Mouse (Mus musculus): ENCODE results near the gene Rpl35. TPM values are rescaled to one million over a fixed set of nuclear protein-coding genes. Genes with fewer than 3 reads are reported as not detected.
"Not testable (repeated sequence)": the region's sequence is repeated elsewhere in the genome, so short reads cannot be mapped to it uniquely, and the experiment has no call there.

The Rpl35 gene
- polyA plus RNA-seq (2015; fragmentation: Nextera tagmentation; extraction: Ambion mirVana) = 1,044 and 1,085 TPM in 2 replicates

GRCm38 (mm10) chr2:39005574-39006079 lies at the start of gene Rpl35:
Rpl35 (minus strand) TSS chr2:39005624.
- 13% methylated on average over 15 of the region's 15 CpGs for WGBS
- Histone ChIP-seq H3K9me3 (replicated peaks) (no peaks in the 10 kb centered on the region), H3K27me3 (no peaks in the 10 kb centered on the region), H3K4me1 (peaks cover 64% of the 10 kb centered on the region), H3K4me3 (replicated peaks) (peak within 1 kb of the TSS; percentile 79), H3K36me3 (peaks cover 33% of the 10 kb centered on the region), H3K27ac (peak within 1 kb of the TSS; percentile 93), H3K4me2 (peak within 1 kb of the TSS; percentile 79), H3K9ac (peak within 1 kb of the TSS; percentile 92)
- ATAC-seq (replicated peaks; ENCODE audit: low FRiP score) = no peak

DNA sequence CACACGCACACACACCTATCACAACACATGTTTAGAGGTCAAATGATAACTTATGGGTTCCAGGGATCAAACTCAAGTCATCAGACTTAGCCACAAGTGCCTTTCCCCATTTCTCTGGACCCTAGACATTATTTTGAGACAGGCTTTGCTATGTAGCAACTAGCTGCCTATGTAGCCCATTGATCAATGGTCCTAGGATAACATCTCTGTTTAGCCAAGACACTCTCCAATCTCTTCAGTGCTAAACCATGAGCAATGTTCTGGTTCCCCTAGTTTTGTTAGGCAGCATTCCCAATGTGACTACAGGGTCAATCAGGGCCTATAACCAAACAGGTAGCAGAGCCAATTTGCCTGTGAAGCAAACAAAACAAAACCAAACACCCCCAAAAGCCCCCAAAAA lies 43.1 kb upstream of the Rpl35 start:
- Histone ChIP-seq H3K4me2 (no peak overlapping the region), H3K27me3 (no peaks in the 10 kb centered on the region), H3K36me3 (peaks cover 85% of the 10 kb centered on the region), H3K4me3 (replicated peaks) (no peak overlapping the region), H3K9me3 (replicated peaks) (no peaks in the 10 kb centered on the region), H3K27ac (no peak overlapping the region), H3K9ac (no peak overlapping the region), H3K4me1 (no peaks in the 10 kb centered on the region)
- WGBS = 95% methylated on average over 1 of the region's 1 CpGs
- no peak for ATAC-seq (replicated peaks; ENCODE audit: low FRiP score)

DNA sequence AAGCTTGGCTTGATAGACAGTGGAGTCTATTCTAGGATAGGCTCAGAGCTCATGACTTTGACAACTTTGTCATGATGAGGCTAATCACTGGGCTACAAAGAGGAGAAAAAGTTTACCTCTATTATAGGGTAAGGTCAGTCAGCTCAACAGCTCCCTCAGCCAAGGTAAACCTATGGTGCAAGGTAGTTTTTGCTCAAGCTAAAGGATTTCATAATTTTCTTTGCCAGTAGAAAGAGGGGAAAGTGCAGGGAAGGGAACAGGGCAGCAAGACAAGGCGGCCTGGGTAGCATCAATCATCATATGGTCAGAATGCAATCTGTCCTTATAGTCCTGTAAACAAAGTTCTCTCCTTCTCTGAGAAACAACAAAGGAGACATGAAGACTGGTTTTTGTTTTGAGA lies 34.8 kb upstream of the Rpl35 start:
- H3K27me3 ChIP-seq = no peaks in the 10 kb centered on the region
- no peak overlapping the region for H3K27ac ChIP-seq
- no peak for ATAC-seq (replicated peaks; ENCODE audit: low FRiP score)
- H3K9ac ChIP-seq = no peak overlapping the region
- H3K4me2 ChIP-seq = no peak overlapping the region
- WGBS = 89% methylated on average over 1 of the region's 1 CpGs
- H3K9me3 ChIP-seq (replicated peaks) = no peaks in the 10 kb centered on the region
- H3K4me1 ChIP-seq = no peaks in the 10 kb centered on the region
- peaks cover 77% of the 10 kb centered on the region for H3K36me3 ChIP-seq
- no peak overlapping the region for H3K4me3 ChIP-seq (replicated peaks)

- Histone ChIP-seq H3K4me2 (no peak overlapping the region), H3K9ac (no peak overlapping the region), H3K4me3 (replicated peaks) (no peak overlapping the region), H3K4me1 (no peaks in the 10 kb centered on the region), H3K27ac (no peak overlapping the region), H3K27me3 (no peaks in the 10 kb centered on the region), H3K9me3 (replicated peaks) (no peaks in the 10 kb centered on the region), H3K36me3 (peaks cover 88% of the 10 kb centered on the region)
- WGBS = 98% methylated on average over 1 of the region's 1 CpGs
- ATAC-seq (replicated peaks; ENCODE audit: low FRiP score) = no peak
These were observed 26.2 kb upstream of the Rpl35 start for GRCm38 (mm10) chr2:39031611-39032010.

- no peaks in the 10 kb centered on the region for H3K9me3 ChIP-seq (replicated peaks)
- no peaks in the 10 kb centered on the region for H3K4me1 ChIP-seq
- H3K4me3 ChIP-seq (replicated peaks) = no peak overlapping the region
- H3K9ac ChIP-seq = no peak overlapping the region
- H3K27me3 ChIP-seq = no peaks in the 10 kb centered on the region
- H3K36me3 ChIP-seq = peaks cover 90% of the 10 kb centered on the region
- H3K27ac ChIP-seq = no peak overlapping the region
- ATAC-seq (replicated peaks; ENCODE audit: low FRiP score) = no peak
- no peak overlapping the region for H3K4me2 ChIP-seq
- 85% methylated on average over 1 of the region's 1 CpGs for WGBS
These were observed 14.6 kb upstream of the Rpl35 start for GRCm38 (mm10) chr2:39020004-39020403.

DNA sequence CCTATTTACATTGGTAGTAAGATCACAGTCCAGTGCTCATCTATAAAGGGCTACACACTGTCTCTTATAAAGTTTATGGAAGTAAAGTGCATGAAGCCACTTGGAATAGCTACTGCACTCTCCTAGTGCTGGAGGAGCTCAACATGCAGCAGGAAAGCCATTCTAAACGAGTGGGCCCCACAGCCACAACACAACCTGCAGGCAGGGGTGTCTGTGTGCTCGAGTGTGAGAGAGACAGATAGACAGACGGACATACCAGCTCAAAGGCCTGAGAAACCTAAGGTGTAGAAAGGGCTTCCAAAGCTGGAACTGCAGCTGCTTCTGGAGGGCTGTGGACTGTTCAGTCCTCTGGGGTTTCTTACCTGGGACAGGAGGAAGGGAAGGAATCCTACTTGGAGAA lies 11.2 kb upstream of the Rpl35 start:
- Histone ChIP-seq H3K4me1 (no peaks in the 10 kb centered on the region), H3K36me3 (peaks cover 95% of the 10 kb centered on the region), H3K27ac (no peak overlapping the region), H3K4me3 (replicated peaks) (no peak overlapping the region), H3K27me3 (no peaks in the 10 kb centered on the region), H3K9me3 (replicated peaks) (no peaks in the 10 kb centered on the region), H3K4me2 (no peak overlapping the region), H3K9ac (no peak overlapping the region)
- 77% methylated on average over 3 of the region's 3 CpGs for WGBS
- no peak for ATAC-seq (replicated peaks; ENCODE audit: low FRiP score)

- H3K36me3 ChIP-seq = peaks cover 72% of the 10 kb centered on the region
- ATAC-seq (replicated peaks; ENCODE audit: low FRiP score) = no peak
These were observed 7.4 kb upstream of the Rpl35 start for GRCm38 (mm10) chr2:39012768-39013279.

DNA sequence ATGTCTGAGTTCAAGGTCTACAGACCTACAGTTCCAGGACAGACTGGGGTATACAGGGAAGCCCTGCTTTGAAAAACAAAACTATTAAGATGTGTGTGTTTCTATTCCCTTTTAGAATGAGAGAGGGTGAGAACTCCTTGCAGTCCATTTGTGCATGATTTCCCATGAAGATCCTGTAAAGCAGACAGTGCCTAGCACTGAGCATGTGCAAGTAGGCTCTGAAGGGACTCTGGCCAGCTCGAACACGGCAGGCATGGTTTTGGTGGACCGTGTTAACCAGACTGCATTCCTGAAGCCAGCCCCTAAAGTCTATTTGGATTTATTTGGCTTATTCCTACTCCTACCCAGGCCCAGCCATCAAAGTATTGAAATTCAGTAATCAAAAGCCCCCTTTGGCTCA lies 6.5 kb upstream of the Rpl35 start:
- whole genome bisulfite sequencing = 88% methylated on average over 3 of the region's 3 CpGs
- H3K4me2 ChIP-seq = no peak overlapping the region
- H3K4me1 ChIP-seq = peaks cover 29% of the 10 kb centered on the region
- no peak overlapping the region for H3K27ac ChIP-seq
- H3K9me3 ChIP-seq (replicated peaks) = no peaks in the 10 kb centered on the region
- H3K36me3 ChIP-seq = peaks cover 63% of the 10 kb centered on the region
- H3K9ac ChIP-seq = no peak overlapping the region
- no peak overlapping the region for H3K4me3 ChIP-seq (replicated peaks)
- ATAC-seq (replicated peaks; ENCODE audit: low FRiP score) = no peak
- H3K27me3 ChIP-seq = no peaks in the 10 kb centered on the region

More at GRCm38 (mm10) chr2:39012768-39013279, 7.4 kb upstream of the Rpl35 start:
- 86% methylated on average over 7 of the region's 7 CpGs for WGBS
- H3K9me3 ChIP-seq (replicated peaks) = no peaks in the 10 kb centered on the region
- peaks cover 23% of the 10 kb centered on the region for H3K4me1 ChIP-seq
- H3K4me2 ChIP-seq = no peak overlapping the region
- H3K27ac ChIP-seq = no peak overlapping the region
- H3K9ac ChIP-seq = no peak overlapping the region
- no peak overlapping the region for H3K4me3 ChIP-seq (replicated peaks)
- no peaks in the 10 kb centered on the region for H3K27me3 ChIP-seq

GRCm38 (mm10) chr2:39011264-39011663 lies 5.8 kb upstream of the Rpl35 start:
- H3K27ac ChIP-seq = no peak overlapping the region
- H3K27me3 ChIP-seq = no peaks in the 10 kb centered on the region
- peaks cover 35% of the 10 kb centered on the region for H3K4me1 ChIP-seq
- no peak overlapping the region for H3K4me2 ChIP-seq
- H3K9ac ChIP-seq = no peak overlapping the region
- no peak overlapping the region for H3K4me3 ChIP-seq (replicated peaks)
- H3K36me3 ChIP-seq = peaks cover 56% of the 10 kb centered on the region
- no peak for ATAC-seq (replicated peaks; ENCODE audit: low FRiP score)
- no peaks in the 10 kb centered on the region for H3K9me3 ChIP-seq (replicated peaks)

DNA sequence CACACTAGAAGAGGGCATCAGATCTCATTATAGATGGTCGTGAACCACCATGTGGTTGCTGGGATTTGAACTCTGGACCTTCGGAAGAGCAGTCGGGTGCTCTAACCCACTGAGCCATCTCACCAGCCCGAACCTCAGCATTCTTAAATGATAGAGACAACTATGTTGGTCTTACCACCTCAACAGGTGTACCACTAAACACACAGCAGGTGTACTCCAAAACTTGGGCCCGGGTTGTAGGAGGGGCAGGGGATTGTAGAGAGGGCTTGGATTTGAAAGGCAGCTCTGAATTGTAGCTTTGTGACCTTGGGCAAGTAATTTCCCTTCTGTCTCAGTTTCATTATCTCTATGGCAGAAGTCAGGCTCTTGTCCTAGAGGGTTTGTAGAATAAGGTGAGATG lies 4.7 kb upstream of the Rpl35 start:
- Histone ChIP-seq H3K4me1 (peaks cover 42% of the 10 kb centered on the region), H3K36me3 (peaks cover 45% of the 10 kb centered on the region)
- H3K9ac ChIP-seq; H3K4me2 ChIP-seq; H3K27ac ChIP-seq; H3K4me3 ChIP-seq (replicated peaks); ATAC-seq (replicated peaks; ENCODE audit: low FRiP score); H3K9me3 ChIP-seq (replicated peaks); H3K27me3 ChIP-seq: not testable (repeated sequence)
- WGBS = 89% methylated on average over 5 of the region's 5 CpGs

DNA sequence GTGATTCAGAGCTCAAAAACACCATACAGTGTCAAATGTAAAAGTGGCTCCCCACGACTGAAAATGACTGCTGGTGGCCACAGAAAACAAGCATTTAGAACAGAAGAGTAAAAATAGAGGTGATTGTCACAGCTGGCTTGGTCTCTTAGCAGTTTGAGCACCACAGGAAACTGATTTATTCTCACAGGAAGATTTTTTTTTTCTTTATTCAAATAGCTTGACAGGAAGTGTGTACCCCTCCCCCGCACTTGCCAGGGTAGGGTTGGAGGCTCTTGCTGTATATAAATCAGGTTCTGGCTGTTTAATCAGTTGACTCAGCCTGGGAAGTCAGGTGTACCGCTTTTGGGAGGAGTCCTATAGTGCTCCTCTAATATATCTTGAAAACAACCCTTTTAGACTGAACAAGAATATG lies 3.5 kb upstream of the Rpl35 start:
- WGBS = 3% methylated on average over 3 of the region's 3 CpGs
- Histone ChIP-seq H3K4me1 (peaks cover 46% of the 10 kb centered on the region), H3K9ac (peak overlapping the region; percentile 94), H3K9me3 (replicated peaks) (no peaks in the 10 kb centered on the region), H3K4me2 (peak overlapping the region; percentile 78), H3K4me3 (replicated peaks) (peak overlapping the region; percentile 90), H3K36me3 (peaks cover 33% of the 10 kb centered on the region), H3K27me3 (no peaks in the 10 kb centered on the region), H3K27ac (peak overlapping the region; percentile 98)
- ATAC-seq (replicated peaks; ENCODE audit: low FRiP score) = no peak

DNA sequence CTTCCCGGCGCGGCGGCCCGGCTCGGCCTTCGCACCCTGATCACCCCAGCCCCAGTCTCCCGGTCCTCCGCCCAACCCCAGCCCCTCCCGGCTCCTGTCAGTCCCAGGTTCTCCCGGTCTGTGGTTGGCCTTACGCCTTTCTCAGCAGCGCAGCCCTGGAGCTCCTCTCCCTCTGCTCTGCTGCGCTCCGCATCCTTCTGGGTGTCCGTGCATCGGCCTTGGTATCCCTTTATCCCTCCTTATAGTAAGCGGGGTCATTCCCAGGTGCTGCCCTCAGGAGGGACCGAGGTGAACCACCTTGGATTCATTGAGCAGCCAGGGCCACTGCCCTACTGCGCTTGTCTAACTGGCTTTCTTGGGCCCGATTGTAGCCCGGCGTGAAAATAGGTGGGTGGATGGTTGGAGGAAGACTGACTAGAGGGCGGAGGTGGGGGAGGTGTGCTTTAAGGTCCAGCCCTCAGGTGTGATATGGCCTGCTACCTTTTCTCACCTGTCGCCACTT lies 3.0 kb upstream of the Rpl35 start:
- Histone ChIP-seq H3K9me3 (replicated peaks) (no peaks in the 10 kb centered on the region), H3K4me3 (replicated peaks) (peak overlapping the region; percentile 90), H3K27ac (peak overlapping the region; percentile 98), H3K4me2 (peak overlapping the region; percentile 78), H3K27me3 (no peaks in the 10 kb centered on the region), H3K4me1 (peaks cover 52% of the 10 kb centered on the region), H3K9ac (peak overlapping the region; percentile 94), H3K36me3 (peaks cover 33% of the 10 kb centered on the region)
- WGBS = 0% methylated on average over 25 of the region's 25 CpGs
- peak; percentile 58 for ATAC-seq (replicated peaks; ENCODE audit: low FRiP score)

GRCm38 (mm10) chr2:39007865-39008264 lies 2.4 kb upstream of the Rpl35 start:
- peak overlapping the region; percentile 90 for H3K4me3 ChIP-seq (replicated peaks)
- 0% methylated on average over 39 of the region's 44 CpGs for WGBS
- H3K4me1 ChIP-seq = peaks cover 57% of the 10 kb centered on the region
- H3K9me3 ChIP-seq (replicated peaks) = no peaks in the 10 kb centered on the region
- H3K27ac ChIP-seq = peak overlapping the region; percentile 98
- peak; percentile 88 for ATAC-seq (replicated peaks; ENCODE audit: low FRiP score)
- H3K36me3 ChIP-seq = peaks cover 33% of the 10 kb centered on the region
- peak overlapping the region; percentile 94 for H3K9ac ChIP-seq
- peak overlapping the region; percentile 78 for H3K4me2 ChIP-seq
- H3K27me3 ChIP-seq = no peaks in the 10 kb centered on the region

Measured in kidney, embryonic 15.5 days (tissue).